Mouse (Mus musculus): Measurements from ENCODE around the gene Retsat.

DNA sequence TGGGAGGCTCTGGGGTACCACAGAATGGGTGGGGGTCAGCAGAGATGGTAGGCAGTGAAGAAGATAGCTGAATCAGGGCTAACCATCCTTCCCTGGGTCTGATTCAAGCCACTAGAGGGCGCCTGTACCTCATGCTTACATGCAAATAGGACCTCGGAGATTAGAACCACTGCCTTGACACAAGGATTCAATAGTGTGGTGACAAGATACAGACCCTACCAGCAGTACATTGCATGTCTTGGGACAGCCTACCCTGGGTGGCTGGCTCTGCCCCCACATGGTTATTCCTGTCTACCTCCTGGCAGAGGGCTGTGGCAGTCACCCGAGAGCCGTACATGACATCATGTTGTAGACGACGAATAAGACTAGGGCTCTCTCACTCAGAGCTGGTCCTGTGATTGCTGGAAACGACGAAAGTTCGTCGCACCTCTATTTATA lies 49.1 kb downstream of the Retsat start:
- peak; percentile 83 for TF ChIP-seq CTCF (IDR thresholded peaks at IDR 0.05; ENCODE audit: low read depth)
- TF ChIP-seq EP300 (IDR thresholded peaks at IDR 0.05; ENCODE audit: low read depth), result no peak
